Mouse (Mus musculus): ENCODE measurements around the gene Irf6. TPM values are rescaled to one million over a fixed set of nuclear protein-coding genes. Genes with fewer than 3 reads are reported as not detected.
A peak's percentile ranks its signal among the peaks of the same experiment; 100 is the strongest.

The Irf6 gene
- total RNA-seq, 4 experiments from 2014 or later, result 1.2 to 2.7 (median 1.5) TPM

GRCm38 (mm10) chr1:193200640-193201382 is 47.9 kb downstream of the Irf6 start:
- no peak for DNase-seq (ENCODE audit: low spot score in 2 of 2)

GRCm38 (mm10) chr1:193201383-193201778 is 48.5 kb downstream of the Irf6 start, which contains the start of gene Traf3ip3:
Gene Traf3ip3, minus strand, starts transcription at chr1:193201703.
- DNase-seq (ENCODE audit: low spot score in 2 of 2), result no peak

- DNase-seq (ENCODE audit: low spot score in 2 of 2), result no peak
These were observed 50.9 kb downstream of the Irf6 start for GRCm38 (mm10) chr1:193203821-193204220.

- DNase-seq (ENCODE audit: low spot score in 2 of 2), result no peak
These were observed 52.5 kb downstream of the Irf6 start for GRCm38 (mm10) chr1:193205431-193205830.

GRCm38 (mm10) chr1:193207503-193207902 is 54.6 kb downstream of the Irf6 start, which contains the start of gene Lamb3:
Gene Lamb3, plus strand, starts transcription at chr1:193207699.
- no peak for DNase-seq (ENCODE audit: low spot score in 2 of 2)

- peak; percentile 31 for DNase-seq (ENCODE audit: low spot score in 2 of 2)
These were observed 55.3 kb downstream of the Irf6 start for GRCm38 (mm10) chr1:193208178-193208577.

GRCm38 (mm10) chr1:193211371-193211770 is 58.5 kb downstream of the Irf6 start:
- no peak for DNase-seq (ENCODE audit: low spot score in 2 of 2)

GRCm38 (mm10) chr1:193214053-193214452 is 61.1 kb downstream of the Irf6 start:
- DNase-seq (ENCODE audit: low spot score in 2 of 2), result no peak

GRCm38 (mm10) chr1:193216000-193216399 is 63.1 kb downstream of the Irf6 start:
- no peak for DNase-seq (ENCODE audit: low spot score in 2 of 2)

- no peak for DNase-seq (ENCODE audit: low spot score in 2 of 2)
These were observed 67.5 kb downstream of the Irf6 start for GRCm38 (mm10) chr1:193220408-193220807.

Other genes starting within 250 kb of the Irf6 start
- gene Syt14, start 117.3 kb upstream of the Irf6 start, total RNA-seq (2022), result 10 to 100 TPM; 23.4 to 27.9 (median 25.8) TPM
- 10 to 100 TPM; 17.0 to 21.9 (median 19.7) TPM for gene Diexf, start 22.8 kb upstream of the Irf6 start, total RNA-seq (2022)
- 1 to 10 TPM; 3.7 to 4.9 (median 4.2) TPM for gene A130010J15Rik, start 14.9 kb downstream of the Irf6 start, total RNA-seq (2022)
- 1 to 10 TPM; 1.4 to 6.0 (median 2.1) TPM for gene Traf3ip3, start 48.6 kb downstream of the Irf6 start, total RNA-seq (2022)
- gene Lamb3, start 54.6 kb downstream of the Irf6 start, total RNA-seq (2022), result 1 to 10 TPM; 1.6 to 4.7 (median 2.1) TPM
- 10 to 100 TPM; 15.8 to 18.7 (median 17.4) TPM for gene Hsd11b1, start 111.0 kb downstream of the Irf6 start, total RNA-seq (2022)
- gene G0s2, start 120.1 kb downstream of the Irf6 start, total RNA-seq (2022), result 1 to 10 TPM; 4.9 to 9.1 (median 6.8) TPM
- gene Camk1g, start 217.2 kb downstream of the Irf6 start, total RNA-seq (2022), result 10 to 100 TPM; 28.7 to 33.3 (median 30.1) TPM